Mouse (Mus musculus): Measurements from ENCODE around the gene Lrg1.
"Not testable (repeated sequence)": the region's sequence is repeated elsewhere in the genome, so short reads cannot be mapped to it uniquely, and the experiment has no call there.

Gene Lrg1

DNA sequence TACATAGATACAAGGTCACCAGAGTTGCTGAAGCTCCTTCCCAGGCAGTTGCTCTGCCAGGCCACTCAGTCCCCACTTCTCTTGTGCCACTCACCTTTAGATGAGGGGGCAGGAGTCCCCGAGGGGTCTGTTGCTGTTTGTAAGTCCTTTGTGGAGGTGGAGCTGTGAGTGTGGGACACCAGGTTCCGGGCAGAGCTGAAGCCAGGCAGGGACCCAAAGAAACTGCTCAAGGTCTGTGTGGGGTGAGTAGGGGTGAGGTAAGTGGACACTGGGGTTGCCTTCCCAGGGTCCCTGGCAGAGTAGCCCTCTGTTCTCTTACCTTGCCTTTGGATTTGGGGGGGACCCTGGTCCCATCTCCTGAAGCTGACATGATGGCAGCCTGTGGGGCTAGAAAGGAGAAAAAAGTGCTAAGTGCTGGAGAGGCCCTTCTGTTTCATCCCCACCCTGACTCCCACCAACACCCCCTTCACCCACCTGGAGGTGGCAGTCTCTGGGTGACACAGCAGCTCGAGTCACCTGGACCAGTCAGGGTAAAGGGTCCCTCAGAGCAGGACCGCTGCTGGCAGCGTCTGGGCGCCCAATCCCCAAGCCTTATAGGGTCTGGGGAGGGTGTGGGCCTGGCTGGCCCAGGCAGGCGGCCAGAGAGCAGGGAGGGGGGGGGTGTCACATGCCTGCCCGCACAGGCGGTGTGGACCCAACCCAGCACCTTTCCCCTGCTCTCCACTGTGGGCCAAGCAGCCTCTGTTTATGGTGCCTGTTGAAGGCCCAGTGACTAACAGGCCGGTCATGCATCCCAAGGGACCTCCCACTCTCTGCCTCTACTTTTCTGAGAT lies 12.4 kb downstream of the Lrg1 start, which contains the start of gene Plin4:
TSS of gene Plin4 (minus strand) at position 585 of the 833 bp plus-strand sequence.
- in situ Hi-C loops (cut with MboI, MseI): no loop called here

DNA sequence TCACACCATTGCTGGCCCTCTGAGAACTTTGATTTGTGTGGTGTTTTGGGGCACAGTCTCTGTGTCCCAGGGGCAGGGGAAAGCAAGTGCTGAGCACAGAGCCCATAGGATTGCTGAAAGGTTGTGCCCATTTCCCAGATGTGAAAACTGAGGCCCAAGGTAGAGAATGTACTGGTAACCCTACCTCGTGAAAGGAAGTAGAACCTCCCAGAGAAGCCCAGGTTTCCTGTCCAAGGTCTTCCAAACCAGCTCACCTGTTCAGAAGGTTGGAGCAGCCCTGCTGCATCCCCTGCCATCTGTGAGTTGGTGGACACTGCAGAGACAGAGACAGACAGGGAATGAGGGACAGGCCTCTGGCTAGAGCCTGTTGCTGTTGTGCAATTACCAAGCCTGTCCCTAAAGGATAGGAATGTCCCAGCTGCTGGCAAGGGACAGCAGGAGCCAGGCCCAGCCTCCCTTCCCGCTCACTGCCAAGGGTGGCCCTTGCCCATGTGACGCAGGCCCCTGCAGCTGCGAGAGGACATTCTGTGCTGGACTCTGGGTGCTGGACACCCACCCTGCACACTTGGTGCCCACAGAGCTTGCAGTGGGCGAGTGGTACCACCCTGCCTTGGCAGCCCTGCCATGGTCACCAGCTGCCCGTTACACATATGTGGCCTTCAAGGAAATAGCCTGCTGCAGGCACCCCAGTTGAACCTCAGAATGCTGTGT lies 13.3 kb downstream of the Lrg1 start:
- in situ Hi-C loops (cut with MboI, MseI): no loop called here

- in situ Hi-C loops (cut with MboI, MseI): no loop called here
These were observed 14.1 kb downstream of the Lrg1 start for GRCm38 (mm10) chr17:56107736-56108135.

DNA sequence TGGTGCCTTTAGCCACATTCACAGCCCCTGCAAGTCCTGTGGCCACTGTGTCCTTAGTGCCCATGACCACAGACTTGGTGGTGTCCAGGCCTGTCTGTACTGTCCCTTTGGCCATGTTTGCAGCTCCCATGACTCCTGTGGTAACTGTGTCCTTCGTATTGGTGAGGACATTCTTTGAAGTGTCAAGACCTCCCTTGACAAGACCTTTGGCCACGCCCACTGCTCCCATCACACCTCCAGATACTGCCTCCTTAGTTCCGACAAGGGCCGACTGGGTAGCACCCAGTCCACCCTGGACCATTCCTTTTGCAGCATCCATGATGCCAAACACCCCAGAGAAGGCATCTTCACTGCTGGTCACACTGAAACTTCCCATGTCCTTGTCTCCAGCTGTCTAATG lies 14.8 kb downstream of the Lrg1 start:
- in situ Hi-C loops (cut with MboI, MseI): no loop called here

- in situ Hi-C loops (cut with MboI, MseI): not testable (repeated sequence)
These were observed 15.4 kb downstream of the Lrg1 start for GRCm38 (mm10) chr17:56106436-56106835.

- in situ Hi-C loops (cut with MboI, MseI): not testable (repeated sequence)
These were observed 17.0 kb downstream of the Lrg1 start for GRCm38 (mm10) chr17:56104821-56105220.

- in situ Hi-C loops (cut with MboI, MseI): no loop called here
These were observed 18.1 kb downstream of the Lrg1 start for GRCm38 (mm10) chr17:56103465-56104285.

GRCm38 (mm10) chr17:56102927-56103326 lies 18.9 kb downstream of the Lrg1 start:
- in situ Hi-C loops (cut with MboI, MseI): no loop called here

DNA sequence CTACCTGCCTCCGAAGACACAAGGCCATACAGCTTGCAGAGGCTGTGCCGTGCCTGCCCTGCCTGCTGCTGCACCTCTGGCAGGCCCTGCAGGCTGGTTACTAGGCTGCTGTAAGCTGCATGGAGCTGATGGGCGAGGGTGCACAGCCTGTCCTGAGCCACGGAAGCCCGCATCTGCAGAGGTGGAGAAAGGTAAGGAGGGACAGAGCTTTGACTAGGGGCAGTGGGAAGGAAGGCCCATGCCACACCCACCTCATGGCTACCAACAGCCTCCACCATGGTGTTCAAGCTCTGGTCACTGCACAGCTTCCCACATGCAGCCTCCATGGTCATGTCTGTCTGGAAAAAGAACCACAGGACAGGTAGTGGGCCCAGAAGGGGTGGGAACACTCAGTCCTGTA lies 19.6 kb downstream of the Lrg1 start:
- in situ Hi-C loops (cut with MboI, MseI): no loop called here

DNA sequence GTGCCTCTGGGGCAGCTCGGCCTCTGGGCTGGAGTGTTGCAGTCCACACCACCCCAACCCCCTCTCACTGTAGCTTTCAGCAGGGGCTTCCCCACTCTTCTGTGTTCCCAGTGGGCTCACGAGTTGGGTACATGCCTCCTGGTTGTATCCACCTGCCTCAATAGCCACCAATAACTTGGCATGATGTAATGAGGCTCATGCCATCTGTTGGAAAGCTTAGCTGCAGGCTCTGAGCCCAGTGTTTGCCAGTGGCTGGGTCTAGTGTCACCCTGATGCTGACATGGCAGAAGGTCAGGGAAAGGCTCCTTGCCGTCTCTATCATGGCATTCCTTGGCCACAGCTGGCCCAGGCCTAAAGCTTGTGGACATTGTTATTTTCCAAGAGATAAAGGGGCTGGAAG lies 21.0 kb downstream of the Lrg1 start:
- in situ Hi-C loops (cut with MboI, MseI): no loop called here

DNA sequence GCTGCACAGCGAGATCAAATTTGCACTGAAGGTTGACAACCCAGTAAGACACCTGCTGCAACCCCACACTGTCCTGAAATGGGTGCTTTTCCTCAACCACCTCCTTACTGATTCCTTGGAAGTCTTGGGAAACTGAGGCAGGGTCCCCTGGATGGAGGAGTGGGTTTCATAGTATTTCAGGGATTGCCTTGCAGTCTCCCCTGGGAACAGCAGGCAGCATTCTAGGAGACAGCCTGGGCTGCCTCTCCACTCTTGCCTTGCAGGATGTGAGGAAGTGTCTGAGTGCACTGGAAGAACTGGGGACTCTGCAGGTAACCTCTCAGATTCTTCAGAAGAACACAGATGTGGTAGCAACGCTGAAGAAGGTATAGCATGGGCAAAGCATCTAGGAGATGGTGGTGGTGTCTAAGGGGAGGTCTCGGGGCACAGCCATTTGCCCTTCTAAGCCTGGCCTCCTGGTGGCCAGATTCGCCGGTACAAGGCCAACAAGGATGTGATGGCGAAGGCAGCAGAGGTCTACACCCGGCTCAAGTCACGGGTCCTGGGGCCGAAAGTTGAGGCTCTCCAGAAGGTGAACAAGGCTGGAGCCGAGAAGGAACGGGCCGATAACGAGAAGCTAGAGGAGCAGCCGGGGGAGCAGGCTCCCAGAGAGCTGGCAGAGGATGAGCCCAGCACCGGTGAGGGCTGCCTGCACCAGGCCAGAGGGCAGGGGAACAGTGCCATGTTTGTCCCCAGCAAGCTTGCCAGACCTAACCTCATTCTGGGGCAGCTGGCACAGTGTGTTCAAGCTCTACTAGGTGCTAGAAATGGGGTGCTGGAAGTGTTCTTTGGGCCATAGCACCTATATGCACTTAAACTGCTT lies 22.9 kb downstream of the Lrg1 start:
- in situ Hi-C loops (cut with MboI, MseI): no loop called here

- in situ Hi-C loops (cut with MboI, MseI): no loop called here
These were observed 23.6 kb downstream of the Lrg1 start for GRCm38 (mm10) chr17:56098180-56098579.

DNA sequence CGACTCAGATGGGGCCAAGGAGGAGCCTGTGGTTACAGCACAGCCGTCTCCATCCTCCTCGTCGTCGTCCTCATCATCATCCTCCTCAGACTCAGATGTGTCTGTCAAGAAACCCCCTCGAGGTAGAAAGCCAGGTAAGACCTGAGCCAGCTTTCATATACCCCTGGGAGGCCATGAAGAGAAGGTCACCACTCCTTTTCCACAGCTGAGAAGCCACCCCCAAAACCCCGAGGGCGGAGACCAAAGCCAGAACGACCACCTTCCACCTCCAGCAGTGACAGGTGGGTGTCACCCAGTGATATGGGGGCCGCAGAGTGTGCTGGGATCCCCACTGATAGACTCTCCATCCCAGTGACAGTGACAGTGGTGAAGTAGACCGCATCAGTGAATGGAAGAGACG lies 24.9 kb downstream of the Lrg1 start:
- in situ Hi-C loops (cut with MboI, MseI): no loop called here

DNA sequence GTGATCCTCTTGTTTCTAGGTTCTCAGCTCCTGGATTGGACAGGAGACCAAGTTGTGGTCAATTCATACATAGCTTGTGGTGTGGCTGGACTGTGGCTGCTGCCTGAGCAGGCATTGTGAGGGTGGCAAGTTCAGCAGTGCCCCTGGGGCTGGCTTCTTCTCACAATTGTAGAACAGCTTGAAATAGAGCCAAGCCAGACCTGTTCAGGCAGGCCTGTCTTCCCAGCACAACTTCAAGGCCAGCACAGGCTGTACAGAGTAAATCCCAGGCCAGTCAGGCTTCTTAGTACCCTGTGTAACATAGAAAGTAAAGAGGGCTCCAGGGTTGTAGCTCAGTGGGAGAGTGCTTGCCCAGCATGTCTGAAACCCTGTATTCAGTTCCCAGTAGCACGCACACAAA lies 29.0 kb downstream of the Lrg1 start:
- in situ Hi-C loops (cut with MboI, MseI): no loop called here

DNA sequence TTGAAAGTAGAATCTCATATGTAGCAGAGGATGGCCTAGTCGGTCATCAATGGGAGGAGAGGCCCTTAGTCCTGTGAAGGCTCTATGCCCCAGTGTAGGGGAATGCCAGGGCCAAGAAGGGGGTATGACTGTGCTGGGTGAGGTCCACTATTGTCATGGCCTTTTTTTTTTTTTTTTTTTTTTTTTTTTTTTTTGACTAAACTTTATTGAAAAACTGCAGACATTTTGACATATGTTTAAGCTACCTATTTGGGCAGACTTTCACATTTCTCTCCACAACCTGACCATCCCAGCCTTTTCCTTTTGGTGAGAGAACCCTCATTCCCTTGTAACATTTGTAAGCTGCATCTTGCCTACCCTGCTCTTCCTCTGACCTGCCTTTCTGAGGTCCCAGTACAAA lies 29.5 kb downstream of the Lrg1 start:
- in situ Hi-C loops (cut with MboI, MseI): no loop called here

DNA sequence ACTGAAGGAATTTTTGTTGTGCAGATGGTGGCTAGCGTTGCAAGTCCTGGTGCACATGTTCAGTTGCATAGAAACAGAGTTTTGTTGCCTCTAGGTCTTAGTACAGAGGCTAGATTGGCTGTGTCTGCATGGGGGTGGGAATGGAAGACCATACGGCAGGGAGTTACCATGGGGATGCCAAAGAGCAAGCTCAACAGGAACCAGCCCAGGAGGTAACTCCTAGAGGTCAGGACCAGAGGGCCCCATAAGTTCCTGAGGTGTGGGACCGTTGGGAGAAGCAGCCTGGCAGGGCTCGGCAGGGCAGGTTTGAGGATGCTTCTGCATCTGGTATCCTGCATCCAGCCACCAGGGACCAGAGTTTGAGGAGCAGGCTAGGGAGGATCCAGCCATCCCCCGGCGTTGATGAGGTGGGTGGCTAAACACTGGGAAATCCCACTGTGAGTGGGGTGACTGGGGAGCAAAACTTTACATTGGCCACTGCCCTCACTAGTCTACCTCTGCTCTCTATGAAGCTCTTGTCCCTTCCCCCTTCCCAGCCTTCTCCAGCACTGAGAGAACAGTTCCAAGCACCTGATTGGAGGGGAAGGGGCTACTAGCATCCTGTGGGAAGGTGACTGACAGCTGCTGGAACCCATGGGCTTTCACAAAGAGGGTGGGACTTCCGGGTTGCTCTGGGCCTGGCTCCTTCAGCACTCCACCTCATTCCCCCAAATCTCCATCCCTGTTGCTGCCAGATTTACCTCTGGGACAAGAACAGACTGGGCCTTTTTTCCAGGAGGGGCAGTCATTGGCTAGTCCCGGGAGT lies 40.8 kb downstream of the Lrg1 start:
- in situ Hi-C loops (cut with MboI, MseI): no loop called here

GRCm38 (mm10) chr17:56079921-56080320 lies 41.9 kb downstream of the Lrg1 start:
- in situ Hi-C loops (cut with MboI, MseI): no loop called here

- in situ Hi-C loops (cut with MboI, MseI): no loop called here
These were observed 42.7 kb downstream of the Lrg1 start, which contains the start of gene Hdgfl2 for GRCm38 (mm10) chr17:56078880-56079795. Gene Hdgfl2 (plus strand): TSS chr17:56079634.

GRCm38 (mm10) chr17:56078361-56078760 lies 43.4 kb downstream of the Lrg1 start:
- in situ Hi-C loops (cut with MboI, MseI): not testable (repeated sequence)
